Mouse (Mus musculus) hematopoietic stem cell, adult 5-6 weeks (primary cell): Measurements from ENCODE around the gene Tmem126b. TPM values are rescaled to one million over a fixed set of nuclear protein-coding genes. Genes with fewer than 3 reads are reported as not detected.
A peak's percentile ranks its signal among the peaks of the same experiment; 100 is the strongest.

Experiments used
- ATAC-seq, 2 experiments: fragments of 125-278 bp in 1 of 2; replicated peaks in 1 of 2; 2 replicates each; pipeline ENCODE4 v1.8.0; 2016 to 2017; ENCODE audit warnings: inconsistent platforms in 2 of 2, mild to moderate bottlenecking in 2 of 2, moderate number of reproducible peaks in 2 of 2, low read depth in 1 of 2, moderate TSS enrichment in 1 of 2; ENCODE audit not compliant: low FRiP score in 2 of 2, poor library complexity in 2 of 2, severe bottlenecking in 2 of 2, insufficient read depth in 1 of 2, low TSS enrichment in 1 of 2
- total RNA-seq: library from RNA; stranded (forward); fragments of 172-1452, 232-1000 nt; gene quantifications from 2 replicates; pipeline ENCODE4 v1.2.3, GENCODE M21; 2017

Gene Tmem126b
- 16.3 and 16.4 TPM in 2 replicates for total RNA-seq

GRCm38 (mm10) chr7:90475793-90476312 lies at the start of gene Tmem126b:
Gene Tmem126b (minus strand): TSS chr7:90476001.
- peak; percentile 96 to 97 for ATAC-seq

DNA sequence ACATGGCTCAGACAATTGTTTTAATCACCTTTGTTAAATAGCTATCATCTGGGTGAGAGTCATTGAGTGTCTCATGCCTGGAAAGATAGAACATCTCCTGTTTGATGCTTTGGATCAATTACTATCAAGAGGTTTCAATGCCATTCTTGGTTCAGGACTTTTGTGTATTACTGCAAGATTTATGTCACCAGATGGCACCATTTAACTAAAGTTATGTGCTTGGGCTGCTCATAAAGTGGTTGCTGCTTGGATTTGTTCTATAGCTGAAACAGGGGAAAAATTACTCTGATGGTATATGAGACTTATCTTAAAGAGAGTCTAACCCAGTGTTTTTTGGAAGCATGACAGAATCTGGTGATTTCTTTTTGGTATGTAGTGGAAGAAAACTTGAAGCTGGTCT lies 36.5 kb upstream of the Tmem126b start:
- ATAC-seq, result no peak

GRCm38 (mm10) chr7:90508124-90508523 lies 32.3 kb upstream of the Tmem126b start:
- ATAC-seq, result no peak

- ATAC-seq, result no peak
Measured at GRCm38 (mm10) chr7:90482607-90483006, 6.8 kb upstream of the Tmem126b start.

- ATAC-seq, result peak in 1 of 2 experiments; percentile 39; a peak in 3 of 4 replicates
Measured at GRCm38 (mm10) chr7:90476313-90477245, 778 bp upstream of the Tmem126b start, which contains the start of gene Dlg2. Gene Dlg2 (plus strand): TSS chr7:90476672.

GRCm38 (mm10) chr7:90473511-90473910 lies 2.3 kb downstream of the Tmem126b start:
- no peak for ATAC-seq

GRCm38 (mm10) chr7:90461441-90461840 lies 14.4 kb downstream of the Tmem126b start:
- no peak for ATAC-seq

DNA sequence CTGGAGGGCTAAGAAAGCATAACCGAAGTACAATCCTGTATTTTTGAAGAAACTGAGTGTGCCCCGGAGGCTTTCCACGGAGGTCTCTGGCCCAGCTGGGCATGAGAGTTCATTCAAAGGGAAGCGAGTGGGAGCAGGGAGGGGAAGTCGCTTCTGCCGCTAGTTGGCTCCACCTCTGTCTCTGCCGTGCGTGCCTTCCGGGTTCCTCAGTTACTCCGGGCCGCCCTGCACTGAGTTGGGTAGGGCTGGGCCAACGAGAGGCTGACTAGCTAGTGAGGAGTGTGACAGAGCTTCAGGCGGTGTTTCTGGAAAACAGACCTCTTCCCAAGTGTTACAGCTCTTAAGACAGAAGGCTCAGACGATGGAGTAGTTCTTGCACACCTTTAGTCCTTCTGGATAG lies 14.9 kb downstream of the Tmem126b start:
- ATAC-seq, result peak; percentile 39 to 54

GRCm38 (mm10) chr7:90460330-90460729 lies 15.5 kb downstream of the Tmem126b start:
- no peak for ATAC-seq

- 0 out of 4 replicates have a peak, but pooled peaks of 1 of the 2 experiments have one; percentile 8 for ATAC-seq
Measured at GRCm38 (mm10) chr7:90457517-90457916, 18.3 kb downstream of the Tmem126b start.

DNA sequence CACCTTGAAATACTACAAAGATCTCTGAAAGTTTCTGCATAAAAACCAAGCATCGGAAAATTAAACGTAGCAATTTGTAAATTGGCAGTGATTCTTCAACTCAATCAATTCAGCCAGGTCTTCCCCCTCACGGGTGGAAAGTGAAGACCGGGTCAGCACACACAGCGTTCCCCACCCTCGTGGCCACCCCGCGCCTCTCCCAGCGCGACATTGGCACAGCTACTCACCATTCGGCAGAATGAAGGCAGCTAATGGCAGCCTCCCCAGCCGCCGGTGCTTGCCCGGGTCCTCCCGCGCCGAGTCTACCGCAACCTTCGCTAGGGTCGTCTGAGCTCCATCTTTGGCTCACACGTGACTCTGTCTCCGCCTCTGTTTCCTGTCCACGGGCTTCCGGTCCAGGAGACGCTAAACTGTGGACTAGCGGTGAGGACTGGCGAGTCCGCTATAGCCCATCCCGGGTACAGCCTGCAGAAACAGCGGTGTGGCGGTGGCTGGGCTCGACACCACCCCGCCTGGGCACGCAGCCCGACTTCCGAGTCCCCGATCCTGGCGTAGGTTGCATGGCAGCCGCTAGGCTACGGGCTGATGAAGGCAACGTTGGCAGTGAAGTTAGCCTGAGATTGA lies 18.8 kb downstream of the Tmem126b start, which contains the start of gene Tmem126a:
Gene Tmem126a, minus strand, starts transcription at position 385 of the 624 bp plus-strand sequence.
- ATAC-seq, result peak; percentile 89 to 92

GRCm38 (mm10) chr7:90456149-90456844 lies 19.5 kb downstream of the Tmem126b start:
- no peak for ATAC-seq

DNA sequence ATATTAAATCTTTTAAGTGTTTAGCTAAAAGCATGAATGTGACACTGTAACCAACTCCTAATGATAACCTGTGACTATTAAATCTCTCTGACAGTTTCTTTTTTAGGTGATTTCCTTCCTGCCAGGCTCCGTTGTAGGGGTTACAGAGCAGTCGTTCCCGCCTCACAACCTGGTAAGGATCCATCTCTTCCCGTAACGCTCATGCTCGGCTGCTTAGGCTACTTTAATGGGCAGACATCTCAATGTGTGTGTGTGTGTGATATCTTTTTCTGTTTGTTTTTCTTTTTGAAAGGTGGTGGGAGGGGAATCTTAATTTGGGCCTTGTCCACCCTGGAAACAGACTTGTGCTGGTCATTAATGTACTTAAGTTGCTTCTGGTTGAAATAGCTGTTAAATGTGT lies 31.6 kb downstream of the Tmem126b start:
- no peak for ATAC-seq

GRCm38 (mm10) chr7:90443101-90444091 lies 32.4 kb downstream of the Tmem126b start:
- peak in 1 of 2 experiments; percentile 49; a peak in 2 of 4 replicates for ATAC-seq

DNA sequence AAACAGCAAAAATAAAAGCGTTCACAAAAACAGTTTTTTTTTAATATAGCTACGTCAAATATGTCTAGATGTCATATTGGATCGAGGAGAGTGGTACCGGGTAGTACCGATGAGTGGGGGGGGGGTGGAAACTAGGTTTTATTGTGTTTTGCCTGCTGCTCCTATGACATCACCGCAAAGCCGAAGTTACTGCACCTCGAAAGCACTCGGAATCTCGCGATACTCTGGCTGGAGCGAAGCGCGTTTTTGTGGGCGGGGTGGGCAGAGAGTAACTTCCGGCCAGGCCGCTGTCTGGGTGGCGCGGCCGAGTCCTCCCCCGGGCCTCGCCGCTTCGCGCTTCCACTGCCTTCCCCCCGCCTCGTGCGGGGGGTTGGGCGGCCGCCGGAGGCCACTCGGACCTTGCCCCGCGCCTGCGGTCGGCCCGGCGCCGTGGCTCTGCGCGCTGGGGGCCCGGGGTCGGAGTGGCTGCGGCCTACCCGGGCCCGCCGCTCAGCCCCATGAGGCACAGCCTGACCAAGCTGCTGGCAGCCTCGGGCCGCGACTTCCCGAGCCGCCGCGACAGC lies 33.2 kb downstream of the Tmem126b start, which contains the start of gene Crebzf:
Gene Crebzf, plus strand, starts transcription at position 212 of the 563 bp plus-strand sequence.
- peak; percentile 94 for ATAC-seq

DNA sequence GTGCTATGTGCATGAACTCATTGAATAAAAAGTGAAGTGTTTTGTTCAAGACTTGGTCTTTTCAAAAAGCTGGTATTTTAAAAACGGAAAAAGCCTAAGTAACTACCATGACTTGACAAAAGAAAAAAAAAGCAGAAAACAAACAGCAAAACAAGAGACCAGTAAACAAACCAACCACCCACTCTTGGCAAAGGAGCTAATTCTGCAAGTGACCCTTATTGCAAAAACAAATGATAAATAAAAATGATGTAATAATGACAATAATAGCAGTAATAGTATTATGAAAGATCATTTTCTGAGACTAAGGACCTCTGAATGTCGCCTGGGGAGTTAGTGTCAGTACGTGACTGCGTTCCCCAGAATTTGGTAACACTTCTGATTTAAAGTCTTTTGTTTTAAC lies 33.7 kb downstream of the Tmem126b start:
- ATAC-seq, result peak; percentile 9 to 18; a peak in 3 of 4 replicates
